Mouse (Mus musculus) G1E (cell line): Measurements from ENCODE around the gene Acp5. TPM values are rescaled to one million over a fixed set of nuclear protein-coding genes. Genes with fewer than 3 reads are reported as not detected.

Experiments
- ATAC-seq: 2 replicates; pipeline ENCODE4 v1.8.0; 2016; ENCODE audit warnings: mild to moderate bottlenecking; ENCODE audit not compliant: insufficient number of reproducible peaks, poor library complexity, low FRiP score, severe bottlenecking; ENCODE audit errors: extremely low read depth
- DNase-seq: peaks from one replicate; pipeline ENCODE4 v3.0.0; 2012; ENCODE audit warnings: low spot score
- H3K27me3 ChIP-seq: 2 replicates; pipeline ENCODE4 v1.6.1; 2012; ENCODE audit warnings: mild to moderate bottlenecking, low read length, inconsistent platforms; ENCODE audit not compliant: insufficient read depth
- H3K36me3 ChIP-seq: replicated peaks from 2 replicates; pipeline ENCODE3; 2012; ENCODE audit warnings: mild to moderate bottlenecking, inconsistent platforms
- H3K4me1 ChIP-seq: 2 replicates; pipeline ENCODE4 v1.6.1; 2012; ENCODE audit warnings: low read depth, low read length, inconsistent platforms, mixed read lengths; ENCODE audit not compliant: insufficient read depth
- H3K4me3 ChIP-seq: 2 replicates; pipeline ENCODE4 v1.5.1; 2012; ENCODE audit warnings: low read depth, mild to moderate bottlenecking, inconsistent platforms, low read length, moderate library complexity, mixed read lengths
- H3K9me3 ChIP-seq: replicated peaks from 2 replicates; pipeline ENCODE4 v1.6.1; 2012; ENCODE audit warnings: inconsistent platforms
- CTCF ChIP-seq: IDR thresholded peaks from 2 replicates; pipeline ENCODE4 v1.5.1; 2012; ENCODE audit warnings: low read depth, low read length, inconsistent platforms, mixed read lengths
- GATA1 ChIP-seq: IDR thresholded peaks from 2 replicates; pipeline ENCODE4 v1.6.1; 2012; ENCODE audit warnings: borderline replicate concordance, low read length, inconsistent platforms, mixed read lengths
- GATA2 ChIP-seq: IDR thresholded peaks from 2 replicates; pipeline ENCODE4 v1.6.1; 2012; ENCODE audit warnings: low read depth, low read length, inconsistent platforms, borderline replicate concordance
- POLR2AphosphoS5 ChIP-seq: IDR thresholded peaks from 2 replicates; pipeline ENCODE4 v1.6.1; 2012; ENCODE audit warnings: low read depth, low read length, inconsistent platforms; ENCODE audit not compliant: insufficient replicate concordance
- TAL1 ChIP-seq: conservative IDR thresholded peaks from 2 replicates; pipeline ENCODE4 v1.6.1; 2012; ENCODE audit warnings: low read depth, low read length, inconsistent platforms, mixed read lengths
- polyA plus RNA-seq: library from polyadenylated mRNA; stranded (reverse); fragments of >175 nt; gene quantifications from 2 replicates; pipeline ENCODE4 v1.2.3, GENCODE M21; 2012
- total RNA-seq, 2 experiments: library from RNA; stranded (forward) in 1 of 2; stranded (reverse) in 1 of 2; fragments of 200-1000 nt in 1 of 2; fragments of >200 nt in 1 of 2; fragmentation: Nextera tagmentation in 1 of 2; gene quantifications; 2 replicates each; pipeline ENCODE4 v1.2.3; 2014 to 2017

The Acp5 gene
- total and polyA plus RNA-seq, 3 experiments = 10.3 to 27.6 (median 24.2) TPM

DNA sequence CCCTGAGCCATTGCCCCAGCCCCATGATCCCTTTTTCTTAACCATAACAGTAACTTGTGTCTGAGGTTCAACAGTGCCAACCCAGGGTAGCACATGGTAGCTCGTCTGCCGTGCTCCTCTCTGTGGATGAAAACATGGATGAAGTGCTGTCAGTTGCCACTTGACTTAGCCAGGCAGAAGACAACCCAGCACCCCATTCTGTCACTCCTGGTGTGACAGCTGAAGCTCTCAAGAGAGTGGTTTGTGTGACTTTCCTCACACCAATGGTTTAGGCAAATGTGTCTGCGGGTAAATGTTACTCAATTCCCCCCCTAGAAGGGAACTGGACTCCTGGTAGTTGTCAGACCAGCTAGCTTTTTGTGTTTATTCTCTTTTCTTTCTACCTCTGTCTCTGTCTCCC is 13.5 kb downstream of the Acp5 start:
- 0 out of 2 replicates have a peak, but pooled peaks cover 2% of the 10 kb centered on the region for H3K9me3 ChIP-seq
- ATAC-seq (no peak), DNase-seq (no peak)
- H3K27me3 ChIP-seq = no peaks in the 10 kb centered on the region
- H3K4me3 ChIP-seq = no peak overlapping the region; the same call in 1 of the 2 replicates
- no peak for TF ChIP-seq TAL1
- no peak for TF ChIP-seq GATA2
- TF ChIP-seq GATA1 = no peak
- no peak for TF ChIP-seq POLR2AphosphoS5
- TF ChIP-seq CTCF = no peak
- H3K36me3 ChIP-seq = peaks cover 11% of the 10 kb centered on the region
- peaks cover 75% of the 10 kb centered on the region for H3K4me1 ChIP-seq

DNA sequence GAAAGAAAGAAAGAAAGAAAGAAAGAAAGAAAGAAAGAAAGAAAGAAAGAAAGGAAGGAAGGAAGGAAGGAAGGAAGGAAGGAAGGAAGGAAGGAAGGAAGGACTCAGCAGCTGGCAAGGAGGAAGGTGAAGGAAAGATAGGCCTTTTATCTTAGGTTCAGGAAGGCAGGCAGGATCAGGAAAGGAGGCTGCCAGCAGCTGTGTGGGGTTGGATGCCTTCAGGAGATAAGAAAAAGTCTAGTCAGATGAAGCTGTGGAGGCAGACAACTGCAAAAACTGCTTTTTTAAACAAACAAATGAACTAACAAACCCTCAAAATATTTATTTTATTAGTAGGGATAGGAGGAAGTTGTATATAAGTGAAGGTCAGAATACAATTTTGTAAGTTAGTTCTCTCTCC is 14.0 kb downstream of the Acp5 start:
- H3K4me3 ChIP-seq = no peak overlapping the region; the same call in 1 of the 2 replicates
- DNase-seq (no peak), ATAC-seq (peak; percentile 62)
- H3K36me3 ChIP-seq = peaks cover 7% of the 10 kb centered on the region
- H3K27me3 ChIP-seq = no peaks in the 10 kb centered on the region
- H3K9me3 ChIP-seq = 0 out of 2 replicates have a peak, but pooled peaks cover 2% of the 10 kb centered on the region
- peak; percentile 64 for TF ChIP-seq TAL1
- TF ChIP-seq CTCF = no peak
- peaks cover 74% of the 10 kb centered on the region for H3K4me1 ChIP-seq

DNA sequence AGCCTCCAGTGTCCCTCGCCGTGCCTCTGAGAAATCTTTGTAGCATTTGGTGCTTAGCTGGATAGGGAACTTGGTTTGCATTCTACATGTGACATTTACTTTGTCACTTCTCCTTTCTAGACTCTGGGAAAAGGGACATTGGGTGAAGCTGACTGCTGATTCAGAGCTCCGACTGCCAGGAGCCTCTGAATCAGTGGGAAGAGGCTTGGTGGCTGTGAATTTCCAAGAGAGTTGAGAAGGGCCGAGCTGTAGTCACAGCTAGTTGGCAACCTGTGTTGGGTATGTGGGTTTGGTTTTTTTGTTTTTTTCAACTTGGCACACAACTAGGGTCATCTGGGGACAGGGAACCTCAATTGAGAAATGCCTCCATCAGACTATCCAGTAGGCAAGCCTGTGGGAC is 16.0 kb downstream of the Acp5 start:
- ATAC-seq (no peak), DNase-seq (no peak)
- Histone ChIP-seq H3K27me3 (no peaks in the 10 kb centered on the region), H3K9me3 (0 out of 2 replicates have a peak, but pooled peaks cover 2% of the 10 kb centered on the region), H3K4me1 (peaks cover 81% of the 10 kb centered on the region), H3K36me3 (peaks cover 10% of the 10 kb centered on the region), H3K4me3 (no peak overlapping the region)
- TF ChIP-seq CTCF = no peak
- no peak for TF ChIP-seq GATA2
- TF ChIP-seq POLR2AphosphoS5 = no peak
- TF ChIP-seq GATA1 = no peak
- TF ChIP-seq TAL1 = no peak

DNA sequence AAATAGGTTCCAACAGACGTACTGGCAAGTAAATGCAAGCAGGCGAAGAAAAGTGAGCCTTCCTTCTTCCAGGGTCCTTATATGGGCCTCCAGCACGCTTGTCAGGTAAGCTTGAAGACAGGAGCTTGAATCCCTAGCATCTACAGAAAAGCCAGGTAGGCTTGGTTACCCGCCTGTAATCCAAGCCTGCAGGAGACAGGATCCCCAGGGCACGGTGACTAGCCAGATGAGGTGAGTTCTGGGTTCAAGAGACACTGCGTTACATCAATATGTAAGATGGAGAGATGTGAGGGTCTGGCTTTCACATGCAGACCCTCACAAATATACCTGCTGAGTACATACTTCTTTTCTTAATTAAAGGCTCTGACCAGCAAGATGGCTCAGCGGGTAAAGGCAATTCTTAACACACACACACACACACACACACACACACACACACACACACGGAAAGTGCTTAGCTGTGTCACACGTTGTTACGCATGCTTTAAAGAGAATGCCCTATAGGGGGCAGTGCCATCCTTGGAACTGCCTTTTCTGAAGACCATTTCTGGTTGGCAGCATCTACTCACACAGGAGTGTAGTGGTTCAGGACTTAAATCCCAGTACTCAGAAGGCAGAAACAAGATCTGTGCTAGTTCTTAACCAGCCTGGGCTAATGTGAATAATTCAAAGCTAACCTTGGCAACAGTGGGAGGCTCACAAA is 17.6 kb downstream of the Acp5 start:
- peaks cover 78% of the 10 kb centered on the region for H3K4me1 ChIP-seq

DNA sequence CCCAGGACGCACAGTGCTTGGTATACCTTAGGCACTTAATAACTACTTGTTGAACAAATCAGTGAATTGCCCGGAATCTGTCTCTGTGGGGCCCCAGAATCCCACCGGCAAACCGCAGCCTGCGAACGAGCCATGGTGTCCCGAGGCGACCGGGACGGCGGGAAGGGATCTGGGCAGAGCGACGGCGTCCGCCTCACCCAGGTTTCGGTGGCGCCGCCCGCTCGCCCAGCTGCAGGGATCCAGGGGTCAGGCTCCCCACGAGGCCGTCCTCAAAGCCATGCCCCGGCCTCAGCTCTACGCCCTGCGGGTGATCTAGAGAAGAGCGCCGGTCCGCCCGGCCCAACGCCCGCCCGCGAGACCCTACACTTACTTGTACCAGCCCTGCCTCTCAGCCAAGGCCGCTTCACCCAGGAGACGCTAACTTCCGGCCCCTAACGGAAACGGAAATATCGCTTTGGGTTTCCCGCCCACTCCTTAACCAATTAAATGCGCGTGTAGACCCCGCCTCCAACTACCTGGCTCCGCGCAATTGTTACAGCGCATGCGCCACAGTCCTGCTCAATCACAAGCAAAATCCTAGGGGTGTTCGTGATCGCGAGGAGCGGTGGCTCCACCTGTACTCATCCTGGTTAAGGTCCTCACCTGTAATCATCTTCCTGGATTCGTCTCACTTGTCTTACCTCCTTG is 18.6 kb downstream of the Acp5 start, which contains the start of gene Elof1:
Gene Elof1, minus strand, starts transcription at position 433 of the 687 bp plus-strand sequence.
- Histone ChIP-seq H3K27me3 (no peaks in the 10 kb centered on the region), H3K36me3 (peaks cover 37% of the 10 kb centered on the region), H3K4me1 (peaks cover 68% of the 10 kb centered on the region), H3K4me3 (peak within 1 kb of the TSS; percentile 87), H3K9me3 (0 out of 2 replicates have a peak, but pooled peaks cover 2% of the 10 kb centered on the region)
- DNase-seq = peak; percentile 88
- peak; percentile 91 for ATAC-seq
- TF ChIP-seq GATA1 = no peak
- TF ChIP-seq TAL1 = no peak
- no peak for TF ChIP-seq POLR2AphosphoS5
- no peak for TF ChIP-seq CTCF
- TF ChIP-seq GATA2 = no peak

More for the DNA sequence above, 17.6 kb downstream of the Acp5 start:
- TF ChIP-seq GATA1 = no peak
- no peak for TF ChIP-seq CTCF
- TF ChIP-seq GATA2 = no peak
- no peak for TF ChIP-seq TAL1
- TF ChIP-seq POLR2AphosphoS5 = no peak
- Histone ChIP-seq H3K36me3 (peaks cover 26% of the 10 kb centered on the region), H3K4me3 (peak overlapping the region; percentile 87; the same call in 1 of the 2 replicates), H3K27me3 (no peaks in the 10 kb centered on the region), H3K9me3 (0 out of 2 replicates have a peak, but pooled peaks cover 2% of the 10 kb centered on the region)
- DNase-seq = no peak
- ATAC-seq = no peak

DNA sequence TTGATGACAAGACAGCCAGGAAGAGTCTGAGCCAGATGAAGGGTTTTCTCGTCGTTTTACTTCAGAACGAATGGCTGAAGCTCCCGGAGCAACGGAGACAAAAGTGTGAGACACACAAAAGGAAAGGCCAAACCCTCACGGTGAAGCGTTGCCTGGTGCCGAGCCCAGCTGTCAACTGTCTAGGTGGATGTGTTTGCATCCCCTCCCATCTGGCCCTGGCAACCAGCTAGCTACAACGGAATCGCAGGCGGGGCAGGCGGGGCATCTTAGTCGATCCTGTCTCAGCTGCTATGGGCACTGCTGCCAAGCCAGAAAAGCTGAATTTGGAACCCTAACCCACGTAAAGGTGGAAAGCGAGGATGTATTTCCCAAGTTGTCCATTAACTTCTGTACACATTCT is 19.4 kb downstream of the Acp5 start:
- Histone ChIP-seq H3K4me1 (peaks cover 61% of the 10 kb centered on the region), H3K27me3 (no peaks in the 10 kb centered on the region), H3K4me3 (peak overlapping the region; percentile 87), H3K9me3 (0 out of 2 replicates have a peak, but pooled peaks cover 2% of the 10 kb centered on the region), H3K36me3 (peaks cover 45% of the 10 kb centered on the region)
- no peak for TF ChIP-seq CTCF
- no peak for TF ChIP-seq GATA2
- no peak for TF ChIP-seq POLR2AphosphoS5
- TF ChIP-seq GATA1 = no peak
- TF ChIP-seq TAL1 = no peak
- DNase-seq (no peak), ATAC-seq (no peak)
